Mouse (Mus musculus) erythroblast, embryonic 14.5 days (primary cell): ENCODE measurements around the gene Rpap3. TPM values are rescaled to one million over a fixed set of nuclear protein-coding genes. Genes with fewer than 3 reads are reported as not detected.
A peak's percentile ranks its signal among the peaks of the same experiment; 100 is the strongest.

Source experiments
- H3K27me3 ChIP-seq: 2 replicates; pipeline ENCODE4 v1.6.1; 2012; ENCODE audit warnings: inconsistent platforms; ENCODE audit not compliant: control insufficient read depth
- H3K36me3 ChIP-seq: 2 replicates; pipeline ENCODE4 v1.6.1; 2012; ENCODE audit warnings: mild to moderate bottlenecking, inconsistent platforms; ENCODE audit not compliant: control insufficient read depth
- H3K4me1 ChIP-seq: 2 replicates; pipeline ENCODE4 v1.6.1; 2012; ENCODE audit warnings: inconsistent platforms; ENCODE audit not compliant: control insufficient read depth
- H3K4me3 ChIP-seq: replicated peaks from 2 replicates; pipeline ENCODE3; 2012; ENCODE audit warnings: moderate library complexity, mild to moderate bottlenecking, inconsistent platforms
- H3K9me3 ChIP-seq: 2 replicates; pipeline ENCODE4 v1.6.1; 2012; ENCODE audit warnings: low read length, inconsistent platforms, mixed read lengths; ENCODE audit not compliant: control insufficient read depth
- GATA1 ChIP-seq: IDR thresholded peaks from 2 replicates; pipeline ENCODE4 v1.6.1; 2012; ENCODE audit warnings: low read length, inconsistent platforms, mixed read lengths
- TAL1 ChIP-seq: IDR thresholded peaks from 3 replicates; pipeline ENCODE4 v1.6.1; 2012; ENCODE audit warnings: low read length, inconsistent platforms, mixed read lengths
- polyA plus RNA-seq: library from polyadenylated mRNA; stranded (reverse); fragments of >175 nt; gene quantifications from 2 replicates; pipeline ENCODE4 v1.2.3, GENCODE M21; 2012

Rpap3 gene
- 0.29 and 0.42 TPM in 2 replicates for polyA plus RNA-seq

- no peaks in the 10 kb centered on the region for H3K9me3 ChIP-seq
- 0 out of 2 replicates have a peak, but pooled peaks cover under 1% of the 10 kb centered on the region for H3K27me3 ChIP-seq
- TF ChIP-seq TAL1 (no peak), GATA1 (no peak)
- peaks cover 26% of the 10 kb centered on the region for H3K36me3 ChIP-seq
- H3K4me3 ChIP-seq: peak within 1 kb of the TSS; percentile 91
- peaks cover 20% of the 10 kb centered on the region for H3K4me1 ChIP-seq
These were observed at the start of gene Rpap3 for GRCm38 (mm10) chr15:97705211-97706050. Rpap3 (minus strand) TSS chr15:97705825.

GRCm38 (mm10) chr15:97755361-97755760, 49.7 kb upstream of the Rpap3 start:
- Histone ChIP-seq H3K4me1 (peaks cover 4% of the 10 kb centered on the region), H3K4me3 (no peak overlapping the region), H3K36me3 (no peaks in the 10 kb centered on the region), H3K27me3 (peaks cover 8% of the 10 kb centered on the region; the same call in 1 of the 2 replicates), H3K9me3 (no peaks in the 10 kb centered on the region)
- no peak for TF ChIP-seq TAL1
- no peak for TF ChIP-seq GATA1

- no peaks in the 10 kb centered on the region for H3K36me3 ChIP-seq
- no peak for TF ChIP-seq GATA1
- TF ChIP-seq TAL1: no peak
- H3K9me3 ChIP-seq: no peaks in the 10 kb centered on the region
- H3K4me3 ChIP-seq: no peak overlapping the region
- peaks cover 6% of the 10 kb centered on the region for H3K4me1 ChIP-seq
- peaks cover 8% of the 10 kb centered on the region; the same call in 1 of the 2 replicates for H3K27me3 ChIP-seq
These were observed 48.9 kb upstream of the Rpap3 start for GRCm38 (mm10) chr15:97754476-97754875.

DNA sequence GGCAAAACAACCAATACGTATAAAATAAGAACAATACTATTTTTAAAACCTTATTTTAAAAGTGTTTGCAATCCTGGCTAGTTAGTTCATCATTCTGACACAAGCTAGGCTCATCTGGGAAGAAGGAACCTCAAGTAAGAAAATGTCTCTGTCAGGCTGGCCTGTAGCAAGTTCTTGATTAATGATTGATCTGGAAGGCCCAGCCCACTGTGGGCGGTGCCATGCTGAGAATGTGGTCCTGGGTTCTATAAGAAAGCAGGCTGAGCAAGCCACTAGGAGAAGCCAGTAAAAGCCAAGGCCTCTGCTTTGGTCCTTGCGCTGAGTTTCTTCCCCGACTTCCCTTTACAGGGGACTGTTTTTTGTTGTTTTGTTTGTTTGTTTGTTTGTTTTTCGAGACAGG, 46.9 kb upstream of the Rpap3 start:
- no peaks in the 10 kb centered on the region for H3K36me3 ChIP-seq
- H3K4me3 ChIP-seq: no peak overlapping the region
- TF ChIP-seq TAL1 (no peak), GATA1 (no peak)
- peaks cover 4% of the 10 kb centered on the region; the same call in 1 of the 2 replicates for H3K27me3 ChIP-seq
- H3K9me3 ChIP-seq: no peaks in the 10 kb centered on the region
- peaks cover 22% of the 10 kb centered on the region for H3K4me1 ChIP-seq

GRCm38 (mm10) chr15:97751676-97752075, 46.1 kb upstream of the Rpap3 start:
- no peaks in the 10 kb centered on the region; the same call in 1 of the 2 replicates for H3K27me3 ChIP-seq
- TF ChIP-seq TAL1: no peak

DNA sequence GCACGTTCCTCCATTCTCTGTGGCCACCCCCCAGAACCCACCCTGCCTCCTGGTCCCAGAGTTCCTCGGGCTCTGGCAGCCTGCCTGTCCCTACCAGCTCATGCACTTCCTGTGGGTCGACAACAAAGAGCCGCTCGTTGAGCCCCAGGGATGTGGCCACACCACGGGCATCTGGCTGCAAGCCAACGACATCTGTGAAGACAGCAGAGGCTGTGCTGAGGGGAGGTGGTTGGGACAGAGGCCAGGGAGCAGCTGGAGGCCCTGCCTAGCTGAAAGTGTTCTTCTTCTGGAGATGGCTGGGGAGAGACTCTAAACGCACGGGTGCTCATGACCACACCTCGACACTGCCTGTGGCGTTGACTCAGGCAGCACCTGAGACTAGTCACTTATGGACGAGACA, 45.1 kb upstream of the Rpap3 start:
- Histone ChIP-seq H3K4me1 (peaks cover 39% of the 10 kb centered on the region), H3K27me3 (no peaks in the 10 kb centered on the region), H3K9me3 (no peaks in the 10 kb centered on the region), H3K4me3 (no peak overlapping the region), H3K36me3 (no peaks in the 10 kb centered on the region)
- TF ChIP-seq TAL1 (no peak), GATA1 (no peak)

More at GRCm38 (mm10) chr15:97751676-97752075, 46.1 kb upstream of the Rpap3 start:
- Histone ChIP-seq H3K4me1 (peaks cover 29% of the 10 kb centered on the region), H3K36me3 (no peaks in the 10 kb centered on the region), H3K9me3 (no peaks in the 10 kb centered on the region), H3K4me3 (no peak overlapping the region)

- no peaks in the 10 kb centered on the region for H3K9me3 ChIP-seq
- peaks cover 48% of the 10 kb centered on the region for H3K4me1 ChIP-seq
- H3K27me3 ChIP-seq: no peaks in the 10 kb centered on the region
- no peaks in the 10 kb centered on the region for H3K36me3 ChIP-seq
- H3K4me3 ChIP-seq: no peak overlapping the region
- TF ChIP-seq TAL1: no peak
- no peak for TF ChIP-seq GATA1
These were observed 44.2 kb upstream of the Rpap3 start for GRCm38 (mm10) chr15:97749841-97750240.

GRCm38 (mm10) chr15:97749397-97749796, 43.8 kb upstream of the Rpap3 start:
- Histone ChIP-seq H3K4me3 (no peak overlapping the region), H3K4me1 (peaks cover 51% of the 10 kb centered on the region), H3K36me3 (no peaks in the 10 kb centered on the region), H3K27me3 (no peaks in the 10 kb centered on the region), H3K9me3 (no peaks in the 10 kb centered on the region)
- TF ChIP-seq GATA1: no peak
- no peak for TF ChIP-seq TAL1

GRCm38 (mm10) chr15:97748964-97749363, 43.3 kb upstream of the Rpap3 start:
- TF ChIP-seq TAL1 (no peak), GATA1 (no peak)
- H3K27me3 ChIP-seq: no peaks in the 10 kb centered on the region
- H3K4me1 ChIP-seq: peaks cover 55% of the 10 kb centered on the region
- no peaks in the 10 kb centered on the region for H3K36me3 ChIP-seq
- no peak overlapping the region for H3K4me3 ChIP-seq
- no peaks in the 10 kb centered on the region for H3K9me3 ChIP-seq
